Mouse (Mus musculus) liver, embryonic 12.5 days (tissue): ENCODE data around the gene Arntl2. TPM values are rescaled to one million over a fixed set of nuclear protein-coding genes. Genes with fewer than 3 reads are reported as not detected.
A peak's percentile ranks its signal among the peaks of the same experiment; 100 is the strongest.

Experiments used
- ATAC-seq: fragments of 200-750 bp; cut with Nextera tagmentation; 2 replicates; pipeline ENCODE4 v1.8.0; 2017; ENCODE audit warnings: moderate number of reproducible peaks, mild to moderate bottlenecking, moderate library complexity
- H3K27ac ChIP-seq: fragments of 300-500 bp; sonication (generic); 2 replicates; pipeline ENCODE4 v1.5.1; 2016; ENCODE audit warnings: mild to moderate bottlenecking
- H3K27me3 ChIP-seq: fragments of 300-500 bp; sonication (generic); replicated peaks from 2 replicates; pipeline ENCODE4 v1.6.1; 2016; ENCODE audit warnings: mild to moderate bottlenecking, moderate library complexity
- H3K36me3 ChIP-seq: fragments of 300-500 bp; sonication (generic); 2 replicates; pipeline ENCODE4 v1.6.1; 2016; ENCODE audit warnings: mild to moderate bottlenecking, moderate library complexity
- H3K4me1 ChIP-seq: fragments of 300-500 bp; sonication (generic); 2 replicates; pipeline ENCODE4 v1.6.1; 2016
- H3K4me2 ChIP-seq: fragments of 300-500 bp; sonication (generic); 2 replicates; pipeline ENCODE4 v1.6.1; 2016; ENCODE audit warnings: mild to moderate bottlenecking, moderate library complexity
- H3K4me3 ChIP-seq: fragments of 300-500 bp; sonication (generic); 2 replicates; pipeline ENCODE4 v1.5.1; 2016; ENCODE audit warnings: mild to moderate bottlenecking, moderate library complexity
- H3K9ac ChIP-seq: fragments of 300-500 bp; sonication (generic); 2 replicates; pipeline ENCODE4 v1.6.1; 2016; ENCODE audit warnings: mild to moderate bottlenecking, moderate library complexity
- H3K9me3 ChIP-seq: fragments of 300-500 bp; sonication (generic); replicated peaks from 2 replicates; pipeline ENCODE4 v1.6.1; 2016; ENCODE audit warnings: mild to moderate bottlenecking, moderate library complexity
- WGBS: fragments of 180-500 bp; shearing (Covaris S2); methylation state at CpG from one replicate; pipeline ENCODE4 v1.1.7; 2016; ENCODE audit not compliant: insufficient replicate concordance; 5-methylcytosine and 5-hydroxymethylcytosine counted together
- polyA plus RNA-seq: library from polyadenylated mRNA; unstranded; fragments of >200 nt; fragmentation: Nextera tagmentation; extraction: Ambion mirVana; gene quantifications from 2 replicates; pipeline ENCODE4 v1.2.1, GENCODE M21; 2016

Gene Arntl2
- 0.50 and 0.94 TPM in 2 replicates for polyA plus RNA-seq

DNA sequence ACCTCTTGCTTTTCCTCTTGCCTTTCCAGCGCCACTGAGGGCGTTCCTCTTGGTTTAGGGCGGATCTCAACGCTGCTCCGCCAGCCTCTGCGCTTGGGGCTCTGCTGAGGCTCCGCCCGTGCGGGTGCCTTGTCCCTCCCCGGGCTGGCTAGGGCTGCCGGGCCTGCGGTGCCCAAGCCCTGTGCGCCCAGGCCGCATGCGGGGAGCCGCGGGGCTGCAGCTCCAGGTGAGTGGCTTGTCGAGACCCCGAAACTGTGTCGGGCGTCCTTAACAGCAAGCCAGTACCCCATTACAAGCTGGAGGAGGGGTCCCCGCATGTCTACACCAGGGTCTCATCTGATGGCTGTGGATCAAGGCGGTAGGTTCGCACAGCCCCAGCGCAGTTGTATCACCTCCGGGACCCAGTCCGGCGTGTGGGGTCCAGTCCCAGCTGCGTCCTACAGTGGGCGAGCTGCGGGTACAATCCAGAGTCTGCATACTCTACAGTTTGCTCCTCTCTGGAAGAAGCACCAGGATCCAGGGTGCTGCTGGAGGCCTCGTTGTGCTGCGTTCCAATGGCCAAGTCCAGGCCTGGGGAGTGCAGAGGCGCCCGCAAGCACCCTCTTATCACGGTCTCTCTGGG is at the start of gene Arntl2:
TSS of gene Arntl2 (plus strand) at position 132 of the 622 bp plus-strand sequence.
- WGBS = 1% methylated on average over 36 of the region's 36 CpGs
- Histone ChIP-seq H3K9me3 (no peaks in the 10 kb centered on the region), H3K27ac (no peak within 1 kb of the TSS), H3K9ac (0 out of 2 replicates have a peak within 1 kb of the TSS, but pooled peaks have one; percentile 29), H3K27me3 (peaks cover 38% of the 10 kb centered on the region), H3K36me3 (no peaks in the 10 kb centered on the region), H3K4me2 (peak within 1 kb of the TSS; percentile 70), H3K4me3 (peak within 1 kb of the TSS; percentile 51), H3K4me1 (peaks cover 7% of the 10 kb centered on the region; the same call in 1 of the 2 replicates)
- peak; percentile 89 for ATAC-seq

DNA sequence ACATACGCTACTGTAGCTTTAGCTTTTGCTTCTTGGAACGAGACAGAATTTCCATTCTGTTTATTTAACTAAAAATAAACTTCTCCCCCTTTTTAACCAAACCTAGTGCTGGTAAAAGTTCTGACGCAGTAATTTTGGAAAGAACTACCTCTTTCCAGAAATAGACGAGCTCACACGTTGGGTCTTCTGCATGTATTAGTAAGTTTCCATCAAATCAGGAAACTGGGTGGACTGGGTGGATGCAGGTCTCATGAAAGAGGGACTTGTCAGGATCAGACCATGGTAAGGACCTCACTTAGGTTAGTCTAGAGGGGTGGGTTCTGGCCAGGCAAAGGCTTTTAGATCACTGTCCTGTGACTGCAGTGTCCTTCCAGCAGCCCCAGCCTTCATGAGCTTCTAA is 49.3 kb upstream of the Arntl2 start:
- no peak overlapping the region for H3K4me2 ChIP-seq
- no peak overlapping the region for H3K27ac ChIP-seq
- 65% methylated on average over 5 of the region's 5 CpGs for WGBS
- no peak overlapping the region for H3K9ac ChIP-seq
- no peaks in the 10 kb centered on the region for H3K36me3 ChIP-seq
- peaks cover 6% of the 10 kb centered on the region for H3K4me1 ChIP-seq
- no peaks in the 10 kb centered on the region for H3K9me3 ChIP-seq
- no peak for ATAC-seq
- H3K4me3 ChIP-seq = no peak overlapping the region
- H3K27me3 ChIP-seq = no peaks in the 10 kb centered on the region

DNA sequence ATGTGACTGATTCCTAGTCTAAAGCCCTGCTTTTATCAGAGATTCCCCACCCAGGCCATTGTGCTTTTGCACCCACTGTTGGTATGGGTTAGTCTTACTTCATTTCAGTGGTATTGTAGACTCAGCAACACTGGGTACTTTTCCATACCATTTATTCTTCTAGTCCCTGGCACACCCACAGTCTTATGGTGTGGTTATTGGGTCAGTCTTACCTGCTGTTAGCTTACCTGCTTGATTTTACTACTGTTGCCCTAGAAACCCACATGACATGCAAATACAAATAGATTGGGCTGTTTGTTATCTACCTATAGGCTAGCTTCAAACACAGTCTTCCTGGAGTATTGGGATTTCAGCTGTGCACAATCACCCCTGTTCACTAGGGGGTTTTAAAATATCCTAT is 48.8 kb upstream of the Arntl2 start:
- no peak overlapping the region for H3K4me3 ChIP-seq
- no peak for ATAC-seq

DNA sequence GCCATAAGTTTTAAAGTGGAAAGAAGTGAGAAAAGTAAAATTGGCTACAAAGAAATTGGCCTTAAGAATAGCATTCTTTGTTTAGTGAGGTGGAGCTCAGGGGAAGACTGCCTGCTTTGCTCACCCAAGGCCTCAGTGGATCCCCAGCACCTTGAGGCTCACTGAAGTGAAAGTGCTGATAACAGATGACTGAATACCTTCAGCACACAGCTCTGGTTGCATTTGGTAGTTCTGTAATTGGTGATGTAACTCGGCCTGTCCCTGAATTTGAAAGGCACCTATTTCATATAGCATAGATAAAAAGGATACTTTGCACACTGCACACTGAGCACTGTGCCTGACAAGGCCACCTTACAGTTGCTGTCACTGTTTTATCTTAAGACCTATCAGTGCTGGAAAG is 47.6 kb upstream of the Arntl2 start:
- Histone ChIP-seq H3K4me3 (no peak overlapping the region), H3K4me1 (peaks cover 9% of the 10 kb centered on the region; the same call in 1 of the 2 replicates), H3K36me3 (no peaks in the 10 kb centered on the region), H3K9ac (no peak overlapping the region), H3K9me3 (no peaks in the 10 kb centered on the region), H3K4me2 (no peak overlapping the region), H3K27ac (no peak overlapping the region), H3K27me3 (no peaks in the 10 kb centered on the region)
- ATAC-seq = no peak
- WGBS = 73% methylated on average over 1 of the region's 1 CpGs

More for the DNA sequence above, 48.8 kb upstream of the Arntl2 start:
- Histone ChIP-seq H3K9me3 (no peaks in the 10 kb centered on the region), H3K27me3 (no peaks in the 10 kb centered on the region), H3K27ac (no peak overlapping the region), H3K4me2 (no peak overlapping the region), H3K4me1 (peaks cover 9% of the 10 kb centered on the region), H3K36me3 (no peaks in the 10 kb centered on the region), H3K9ac (no peak overlapping the region)

DNA sequence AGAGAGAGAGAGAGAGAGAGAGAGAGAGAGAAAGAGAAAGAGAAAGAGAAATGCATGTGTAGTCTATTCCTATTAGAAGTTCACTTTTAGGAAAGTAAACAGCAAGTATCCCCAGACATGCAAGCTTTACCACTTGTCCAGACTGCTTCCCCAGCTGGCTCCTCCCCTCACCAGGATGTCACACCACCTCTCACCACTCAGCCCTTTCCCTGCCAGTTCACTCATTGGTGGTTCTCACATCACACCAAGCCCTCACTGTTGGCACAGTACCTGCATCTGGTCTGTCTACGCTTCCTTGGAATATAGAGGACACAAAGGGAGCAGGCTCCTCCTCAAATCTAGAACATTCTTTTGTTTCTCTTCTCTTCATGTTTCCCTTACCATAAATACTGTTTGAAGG is 44.2 kb upstream of the Arntl2 start:
- peaks cover 29% of the 10 kb centered on the region for H3K4me1 ChIP-seq

DNA sequence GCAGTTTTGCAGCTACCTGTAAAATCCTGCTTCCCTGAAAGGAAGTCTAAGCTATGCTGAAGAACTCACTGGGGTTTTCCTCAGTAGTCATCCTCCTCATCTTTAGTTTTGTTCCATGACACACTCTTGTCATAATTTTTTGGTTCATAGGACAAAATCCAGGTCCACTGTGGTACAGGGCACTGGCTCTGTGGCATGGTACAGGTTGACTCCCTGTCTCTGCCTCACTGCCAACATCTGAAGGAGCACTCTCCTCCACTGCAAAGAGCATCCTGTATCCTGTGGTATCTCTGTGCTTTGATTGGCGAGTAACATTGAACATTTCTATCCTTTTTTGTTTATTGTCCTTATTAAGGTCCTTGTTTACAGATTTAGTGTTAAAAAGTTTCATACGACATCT is 43.7 kb upstream of the Arntl2 start:
- Histone ChIP-seq H3K9ac (no peak overlapping the region), H3K27ac (no peak overlapping the region), H3K9me3 (no peaks in the 10 kb centered on the region), H3K36me3 (no peaks in the 10 kb centered on the region), H3K4me2 (no peak overlapping the region), H3K4me3 (no peak overlapping the region), H3K4me1 (peaks cover 29% of the 10 kb centered on the region), H3K27me3 (no peaks in the 10 kb centered on the region)
- 74% methylated on average over 2 of the region's 2 CpGs for WGBS
- ATAC-seq = no peak

More for the DNA sequence above, 44.2 kb upstream of the Arntl2 start:
- no peak for ATAC-seq
- Histone ChIP-seq H3K4me2 (no peak overlapping the region), H3K27me3 (no peaks in the 10 kb centered on the region), H3K4me3 (no peak overlapping the region), H3K9me3 (no peaks in the 10 kb centered on the region), H3K9ac (no peak overlapping the region), H3K36me3 (no peaks in the 10 kb centered on the region), H3K27ac (no peak overlapping the region)
- 70% methylated on average over 1 of the region's 1 CpGs for WGBS

DNA sequence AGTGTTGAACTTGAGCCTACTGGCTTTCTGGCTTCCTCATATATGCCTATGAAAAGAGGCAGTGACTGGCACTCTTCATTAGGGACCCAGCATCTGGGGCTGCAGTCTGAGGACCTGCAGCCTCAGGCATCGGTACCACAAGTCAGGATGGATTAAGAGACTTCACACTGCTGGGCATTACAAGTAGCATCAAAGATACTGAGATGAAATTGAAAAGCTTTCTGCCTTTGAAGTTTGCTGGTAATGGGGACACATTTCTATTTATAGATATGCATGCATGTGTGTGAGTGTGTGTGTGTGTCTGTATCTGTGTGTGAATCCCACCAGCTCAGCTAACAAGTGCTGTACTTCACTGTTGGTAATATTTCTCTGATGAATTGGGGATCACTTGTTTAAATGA is 43.2 kb upstream of the Arntl2 start:
- no peaks in the 10 kb centered on the region for H3K36me3 ChIP-seq
- ATAC-seq = no peak
- H3K9ac ChIP-seq = no peak overlapping the region
- 69% methylated on average over 1 of the region's 1 CpGs for WGBS
- peaks cover 29% of the 10 kb centered on the region for H3K4me1 ChIP-seq
- H3K27me3 ChIP-seq = no peaks in the 10 kb centered on the region
- H3K4me3 ChIP-seq = no peak overlapping the region
- H3K4me2 ChIP-seq = no peak overlapping the region
- H3K27ac ChIP-seq = no peak overlapping the region
- no peaks in the 10 kb centered on the region for H3K9me3 ChIP-seq

DNA sequence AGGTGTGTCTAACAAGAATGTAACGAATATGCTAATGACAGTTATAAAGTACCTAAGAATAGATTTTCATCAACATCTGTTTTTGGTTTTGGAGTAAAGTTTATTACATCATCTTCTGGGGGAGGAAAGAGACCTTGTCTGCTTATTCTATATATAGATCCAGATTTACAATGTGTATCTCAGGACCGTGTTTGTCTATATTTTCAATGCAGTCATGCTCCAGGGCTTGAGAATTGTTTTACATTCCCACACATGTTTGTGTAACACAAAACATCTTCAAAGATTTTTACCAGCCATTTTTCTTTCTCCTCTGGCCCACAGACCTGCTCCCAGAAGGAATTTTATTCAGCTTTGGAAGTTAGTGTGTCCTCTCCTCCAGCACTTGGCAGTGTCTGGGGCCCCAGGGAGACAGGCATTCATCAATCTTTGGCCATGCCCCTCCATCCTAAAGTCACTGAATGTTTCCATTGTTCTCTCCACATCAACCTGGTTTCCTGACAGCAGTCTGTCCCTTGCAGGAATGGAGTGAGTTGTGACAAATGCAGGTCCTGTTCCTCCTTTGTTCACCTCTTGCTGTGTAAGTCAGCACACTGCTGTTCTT is 42.2 kb upstream of the Arntl2 start:
- no peak for ATAC-seq
- H3K36me3 ChIP-seq = no peaks in the 10 kb centered on the region
- no peak overlapping the region for H3K4me3 ChIP-seq
- H3K27ac ChIP-seq = no peak overlapping the region
- H3K4me2 ChIP-seq = no peak overlapping the region
- 62% methylated on average over 2 of the region's 2 CpGs for WGBS
- H3K27me3 ChIP-seq = no peaks in the 10 kb centered on the region
- H3K9ac ChIP-seq = no peak overlapping the region
- no peaks in the 10 kb centered on the region for H3K9me3 ChIP-seq
- H3K4me1 ChIP-seq = peaks cover 23% of the 10 kb centered on the region

DNA sequence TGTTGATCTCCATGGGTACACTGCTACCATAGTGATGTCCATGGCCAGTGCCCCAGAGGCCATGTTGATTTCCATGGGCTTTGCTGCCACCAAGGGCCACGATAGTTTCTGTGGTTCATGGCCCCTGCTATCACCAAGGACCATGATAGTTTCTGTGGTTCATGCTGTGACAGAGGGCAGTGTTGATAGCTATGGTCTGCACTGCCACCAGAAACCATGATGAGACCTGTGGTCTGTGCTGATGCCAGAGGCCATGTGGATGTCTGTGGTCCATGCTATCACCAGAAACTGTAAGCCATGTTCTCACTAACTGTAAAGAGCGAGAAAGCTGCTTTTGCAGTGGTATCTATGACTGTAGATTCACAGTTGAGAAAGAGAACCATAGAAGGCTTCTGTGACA is 40.7 kb upstream of the Arntl2 start:
- ATAC-seq = peak; percentile 60
- no peaks in the 10 kb centered on the region for H3K27me3 ChIP-seq
- H3K9ac ChIP-seq = no peak overlapping the region
- H3K27ac ChIP-seq = no peak overlapping the region
- no peak overlapping the region for H3K4me3 ChIP-seq
- no peak overlapping the region for H3K4me2 ChIP-seq
- WGBS = 46% methylated on average over 2 of the region's 2 CpGs
- H3K9me3 ChIP-seq = no peaks in the 10 kb centered on the region
- peaks cover 23% of the 10 kb centered on the region for H3K4me1 ChIP-seq
- H3K36me3 ChIP-seq = no peaks in the 10 kb centered on the region

DNA sequence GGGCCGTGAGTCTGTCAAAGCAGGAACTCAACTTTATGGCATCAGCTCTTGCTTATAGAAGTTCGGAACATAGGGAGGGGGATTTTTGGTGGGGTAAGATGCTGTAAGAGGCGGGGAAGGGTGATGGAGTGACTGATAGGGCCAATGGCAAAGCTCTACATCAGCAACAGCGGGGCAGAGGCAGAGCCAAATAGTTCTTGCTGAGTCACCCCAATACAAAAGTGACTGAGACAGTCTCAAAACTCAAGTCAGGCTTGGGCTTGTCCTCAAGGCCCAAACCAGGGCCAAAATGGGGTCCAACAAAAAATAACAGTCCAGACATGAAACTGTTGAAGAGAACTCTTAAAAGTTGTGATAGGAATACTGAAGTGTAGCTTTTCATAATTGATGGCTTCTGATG is 40.2 kb upstream of the Arntl2 start:
- no peaks in the 10 kb centered on the region for H3K27me3 ChIP-seq
- H3K27ac ChIP-seq = no peak overlapping the region
- H3K4me3 ChIP-seq = no peak overlapping the region
- 77% methylated on average over 4 of the region's 4 CpGs for WGBS
- no peak overlapping the region for H3K4me2 ChIP-seq
- peak; percentile 40 for ATAC-seq
- no peak overlapping the region for H3K9ac ChIP-seq
- H3K9me3 ChIP-seq = no peaks in the 10 kb centered on the region
- H3K36me3 ChIP-seq = no peaks in the 10 kb centered on the region
- peaks cover 23% of the 10 kb centered on the region for H3K4me1 ChIP-seq

DNA sequence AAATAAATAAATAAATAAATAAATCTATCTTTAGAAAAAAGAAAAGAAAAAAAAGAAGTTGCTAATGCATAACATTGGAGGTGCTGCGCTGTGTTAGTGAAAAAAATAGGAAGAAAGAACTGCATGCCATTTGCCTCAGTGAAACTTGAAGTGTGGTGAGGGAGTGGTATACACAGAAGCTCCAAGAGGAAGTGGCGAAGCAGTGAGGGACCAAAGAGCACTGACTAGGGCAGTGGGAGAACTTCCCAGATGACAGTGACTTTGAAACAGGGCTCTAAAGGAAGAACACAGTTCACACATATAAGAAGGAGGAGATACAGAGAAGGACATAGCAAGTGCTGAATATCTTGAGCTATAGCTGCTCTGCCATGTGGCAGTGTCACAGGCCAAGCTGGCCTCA is 36.8 kb upstream of the Arntl2 start:
- peaks cover 15% of the 10 kb centered on the region for H3K4me1 ChIP-seq
- WGBS = 64% methylated on average over 2 of the region's 2 CpGs
- H3K4me2 ChIP-seq = no peak overlapping the region
- H3K4me3 ChIP-seq = no peak overlapping the region
- no peaks in the 10 kb centered on the region for H3K9me3 ChIP-seq
- no peak overlapping the region for H3K27ac ChIP-seq
- H3K9ac ChIP-seq = no peak overlapping the region
- no peaks in the 10 kb centered on the region for H3K36me3 ChIP-seq
- ATAC-seq = no peak
- H3K27me3 ChIP-seq = no peaks in the 10 kb centered on the region

DNA sequence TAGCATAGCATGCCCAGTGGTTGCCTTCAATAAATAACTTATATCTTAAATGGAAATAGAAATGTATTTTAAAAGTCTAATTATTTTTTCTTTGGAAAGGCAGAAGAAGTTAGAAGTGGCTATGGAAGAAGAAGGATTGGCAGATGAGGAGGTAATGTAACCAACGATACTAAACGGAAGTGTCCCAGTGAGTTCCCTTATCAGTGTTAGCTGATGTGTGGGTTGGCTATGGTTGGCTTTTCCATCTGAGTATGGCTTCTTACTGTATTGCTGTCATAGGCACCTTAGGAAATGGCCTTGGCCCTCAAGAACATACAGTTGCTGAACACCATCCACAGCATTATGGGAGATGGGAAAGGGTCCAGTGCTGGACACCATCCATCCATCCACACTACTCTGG is 35.8 kb upstream of the Arntl2 start:
- 55% methylated on average over 2 of the region's 2 CpGs for WGBS
- Histone ChIP-seq H3K36me3 (no peaks in the 10 kb centered on the region), H3K9ac (no peak overlapping the region), H3K27ac (no peak overlapping the region), H3K9me3 (no peaks in the 10 kb centered on the region), H3K27me3 (no peaks in the 10 kb centered on the region), H3K4me3 (no peak overlapping the region), H3K4me1 (peaks cover 9% of the 10 kb centered on the region), H3K4me2 (no peak overlapping the region)
- no peak for ATAC-seq

DNA sequence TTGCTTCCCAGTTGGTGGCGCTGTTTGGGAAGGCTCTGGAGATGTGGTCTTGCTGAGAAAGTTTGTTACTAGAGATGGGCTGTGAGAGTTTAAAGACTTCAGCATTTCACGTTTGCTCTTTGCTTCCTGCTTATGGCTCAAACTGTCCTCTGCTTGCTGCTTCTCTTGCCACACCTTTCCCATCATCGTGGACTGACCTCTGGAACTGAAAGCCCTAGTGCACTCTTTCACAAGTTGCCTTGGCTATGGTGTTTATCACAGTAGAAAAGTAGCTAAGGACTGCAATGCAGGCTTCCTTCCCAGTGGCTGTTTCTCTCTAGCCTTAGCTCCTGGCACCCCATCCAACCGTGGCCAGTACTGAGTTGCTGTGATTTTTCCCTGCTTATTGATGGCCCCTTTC is 35.1 kb upstream of the Arntl2 start:
- Histone ChIP-seq H3K4me3 (no peak overlapping the region), H3K9me3 (no peaks in the 10 kb centered on the region), H3K4me2 (no peak overlapping the region), H3K9ac (no peak overlapping the region), H3K4me1 (peaks cover 1% of the 10 kb centered on the region), H3K27me3 (no peaks in the 10 kb centered on the region), H3K27ac (no peak overlapping the region), H3K36me3 (no peaks in the 10 kb centered on the region)
- WGBS = 65% methylated on average over 4 of the region's 4 CpGs
- no peak for ATAC-seq
